Mouse (Mus musculus) megakaryocyte-erythroid progenitor cell, adult 5-6 weeks (primary cell): Measurements from ENCODE around the gene Ap2m1. TPM values are rescaled to one million over a fixed set of nuclear protein-coding genes. Genes with fewer than 3 reads are reported as not detected.

Experiments used
- ATAC-seq: replicated peaks from 2 replicates; pipeline ENCODE4 v1.8.0; 2016; ENCODE audit warnings: mild to moderate bottlenecking, inconsistent platforms; ENCODE audit not compliant: severe bottlenecking, poor library complexity, low FRiP score, low TSS enrichment
- total RNA-seq, 2 experiments: library from RNA; stranded (forward) in 1 of 2; stranded (reverse) in 1 of 2; fragments of 200-1000, 215-1000 nt in 1 of 2; fragments of >200 nt in 1 of 2; fragmentation: Nextera tagmentation in 1 of 2; gene quantifications; 2 replicates each; pipeline ENCODE4 v1.2.3; 2014 to 2017

The Ap2m1 gene
- total RNA-seq, 2 experiments from 2014 or later: 150 to 166 TPM

DNA sequence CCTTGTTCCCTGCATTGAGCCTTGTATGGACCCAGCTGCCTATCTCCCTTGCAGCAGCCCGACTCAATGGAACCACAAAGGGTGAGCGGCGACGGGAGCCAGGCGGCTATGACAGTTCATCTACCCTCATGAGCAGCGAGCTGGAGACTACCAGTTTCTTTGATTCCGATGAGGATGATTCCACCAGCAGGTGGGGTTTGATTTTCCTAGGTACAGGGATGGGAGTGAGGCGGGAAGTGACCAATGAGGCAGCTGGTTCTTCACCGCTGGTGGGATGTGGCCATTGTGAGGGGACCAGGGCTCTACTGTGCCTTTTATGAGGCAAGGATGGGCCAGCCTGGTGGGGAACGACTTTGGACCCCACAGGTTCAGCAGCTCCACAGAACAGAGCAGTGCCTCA, 11.4 kb upstream of the Ap2m1 start:
- ATAC-seq: no peak

DNA sequence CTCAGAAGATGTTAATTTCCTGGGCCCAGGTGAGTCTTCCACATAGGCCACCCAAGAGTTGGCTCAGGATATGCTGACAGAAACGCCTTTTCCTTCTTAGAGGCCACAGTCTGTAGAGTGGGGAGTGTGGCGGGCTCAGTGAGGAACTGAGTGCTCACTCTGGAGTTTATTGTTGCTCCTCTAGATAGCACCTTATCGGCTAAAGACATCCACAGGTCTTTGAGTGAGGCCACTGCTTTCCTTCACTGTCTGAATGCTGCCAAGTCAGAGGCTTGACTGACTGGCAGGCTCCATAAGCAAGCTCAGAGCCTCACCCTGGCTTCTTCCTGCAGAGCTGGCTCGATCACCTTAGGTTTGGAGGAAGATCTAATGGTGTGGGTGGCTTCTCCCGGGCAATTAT, 6.5 kb upstream of the Ap2m1 start:
- peak; percentile 83 for ATAC-seq

DNA sequence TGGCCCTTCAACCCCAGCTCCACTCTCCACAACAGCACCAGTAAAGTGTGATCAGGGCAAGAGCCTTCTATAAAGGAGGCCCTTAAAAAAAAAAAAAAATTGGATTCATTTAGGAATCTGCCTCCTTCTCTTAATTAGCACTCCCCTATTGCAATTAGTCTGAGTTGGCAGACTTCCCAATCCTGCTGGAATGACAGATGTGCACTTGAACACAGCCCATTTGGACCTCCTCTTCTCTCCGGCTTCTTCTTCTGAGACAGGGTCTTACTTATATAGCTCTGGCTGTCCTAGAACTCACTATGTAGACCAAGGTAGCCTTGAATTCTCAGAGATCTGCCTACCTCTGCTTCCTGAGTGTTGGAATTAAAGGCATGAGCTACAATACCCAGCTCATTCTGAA, 5.9 kb upstream of the Ap2m1 start:
- no peak for ATAC-seq

DNA sequence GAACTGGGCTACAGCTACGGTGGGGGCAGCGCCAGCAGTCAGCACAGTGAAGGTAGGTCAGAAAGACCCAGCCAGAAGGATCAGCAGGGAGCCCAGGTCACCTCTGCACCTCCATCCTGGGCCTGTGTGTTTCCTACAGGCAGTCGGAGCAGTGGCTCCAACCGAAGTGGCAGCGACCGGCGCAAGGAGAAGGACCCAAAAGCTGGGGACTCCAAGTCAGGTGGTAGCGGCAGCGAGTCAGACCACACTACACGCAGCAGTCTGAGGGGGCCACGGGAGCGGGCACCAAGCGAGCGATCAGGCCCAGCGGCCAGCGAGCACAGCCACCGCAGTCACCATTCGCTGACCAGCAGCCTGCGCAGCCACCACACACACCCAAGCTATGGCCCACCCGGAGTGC, 4.3 kb upstream of the Ap2m1 start:
- no peak for ATAC-seq

DNA sequence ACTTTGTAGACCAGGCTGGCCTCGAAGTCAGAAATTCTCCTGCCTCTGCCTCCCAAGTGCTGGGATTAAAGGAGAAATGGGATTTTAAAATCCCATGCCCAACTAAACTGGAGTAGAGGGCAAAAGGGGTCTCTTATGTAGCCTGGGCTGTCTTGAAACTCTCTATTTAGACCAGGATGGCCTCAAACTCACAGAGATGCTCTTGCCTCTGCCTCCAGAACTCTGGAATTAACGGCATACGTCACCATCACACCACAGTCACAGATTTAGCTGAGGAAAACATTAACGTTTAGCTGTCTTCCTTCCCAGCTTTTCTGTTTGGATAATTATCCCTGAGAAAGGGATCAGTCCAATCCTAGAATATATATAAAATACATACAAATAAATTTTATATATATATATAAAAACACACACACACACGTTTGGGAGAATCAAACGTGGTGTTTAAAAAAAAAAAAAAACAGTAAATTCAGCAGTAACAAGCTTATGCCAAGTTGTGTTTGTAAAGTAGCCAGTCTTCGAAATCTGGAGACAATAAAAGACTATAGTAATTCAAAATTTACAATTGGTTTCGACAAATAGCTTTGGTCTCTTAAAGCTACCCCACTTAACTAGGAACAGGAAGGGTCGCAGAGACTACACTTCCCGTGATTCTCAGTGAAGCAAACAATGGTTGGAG, 522 bp upstream of the Ap2m1 start:
- ATAC-seq: no peak

DNA sequence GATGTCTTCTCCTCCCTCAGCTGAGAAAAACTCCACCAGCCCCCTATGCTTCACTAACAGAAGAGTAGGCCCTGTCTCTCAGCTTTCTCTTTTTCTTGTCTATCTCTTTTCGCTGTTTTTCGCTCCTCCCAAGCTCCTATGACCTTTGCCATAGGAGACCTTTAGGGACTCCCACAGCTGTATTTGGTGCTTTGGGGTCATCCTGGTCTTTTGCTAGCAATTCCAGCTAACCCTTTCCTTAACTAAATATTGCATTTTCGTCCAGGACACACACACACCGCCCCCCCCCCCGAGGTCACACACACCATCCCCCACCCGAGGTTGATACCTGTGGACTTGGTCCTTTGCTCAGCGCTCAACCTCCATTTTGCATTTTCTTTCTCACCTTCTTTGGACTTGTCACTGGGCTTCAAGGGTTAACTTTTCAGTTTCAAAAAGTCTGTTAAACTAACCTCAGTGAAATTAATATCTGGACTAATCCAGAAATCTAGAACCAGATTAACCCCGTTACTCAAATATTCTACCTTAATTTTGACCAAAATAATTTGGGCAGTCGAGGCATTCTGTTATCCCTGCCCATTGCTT, 895 bp downstream of the Ap2m1 start:
- no peak for ATAC-seq

DNA sequence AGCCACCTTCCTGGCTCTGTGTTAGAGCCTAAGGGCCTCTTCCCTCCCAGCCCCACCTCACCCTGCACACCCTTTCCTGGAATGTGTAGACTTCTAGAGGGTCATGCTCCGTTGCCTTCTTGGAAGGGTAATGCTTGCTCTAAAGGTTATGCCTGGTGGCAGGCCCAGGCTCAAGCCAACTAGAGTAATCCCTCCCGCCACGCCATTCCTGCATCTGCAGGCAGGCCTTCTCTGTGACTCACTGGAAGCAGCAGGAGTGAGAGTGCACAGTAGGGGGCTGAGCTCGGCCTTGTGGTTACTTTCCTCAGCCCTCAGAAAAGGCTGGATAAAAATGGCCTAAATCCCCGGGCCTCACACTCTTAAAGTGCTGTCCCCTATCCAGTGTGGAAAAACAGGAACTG, 1.8 kb downstream of the Ap2m1 start:
- no peak for ATAC-seq

DNA sequence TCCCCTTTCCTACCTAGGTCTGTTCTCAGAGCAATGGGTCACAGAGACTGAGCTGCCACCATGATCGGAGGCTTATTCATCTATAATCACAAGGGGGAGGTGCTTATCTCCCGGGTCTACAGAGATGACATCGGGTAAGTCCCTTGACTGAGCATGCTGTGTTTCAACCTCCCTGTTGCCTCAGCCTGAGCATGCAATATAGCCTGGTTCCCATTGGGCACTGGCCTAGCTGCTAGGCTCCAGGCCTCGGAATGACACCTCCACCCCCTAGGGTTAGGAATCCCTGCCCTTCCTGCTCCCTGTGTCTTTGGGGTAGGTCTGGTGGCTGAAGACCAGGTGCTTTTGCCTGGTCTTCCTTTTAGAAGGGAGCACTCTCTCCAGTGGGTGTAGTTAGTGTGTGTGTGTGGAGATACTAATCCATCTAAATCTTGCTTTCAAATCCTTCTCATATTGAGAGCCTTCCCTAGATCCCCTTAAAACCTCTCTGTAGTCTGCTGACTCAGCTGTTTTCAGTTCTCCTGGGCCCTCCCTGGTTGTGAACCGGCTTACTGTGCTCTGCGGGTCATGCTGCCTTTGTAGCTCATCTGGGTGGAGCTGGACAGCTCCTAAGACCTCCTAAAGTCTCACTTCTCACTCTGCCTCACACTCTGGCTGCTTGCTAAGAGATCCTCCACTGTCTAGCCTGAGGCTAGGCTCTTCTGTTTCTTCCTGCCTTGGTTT, 2.5 kb downstream of the Ap2m1 start:
- no peak for ATAC-seq

DNA sequence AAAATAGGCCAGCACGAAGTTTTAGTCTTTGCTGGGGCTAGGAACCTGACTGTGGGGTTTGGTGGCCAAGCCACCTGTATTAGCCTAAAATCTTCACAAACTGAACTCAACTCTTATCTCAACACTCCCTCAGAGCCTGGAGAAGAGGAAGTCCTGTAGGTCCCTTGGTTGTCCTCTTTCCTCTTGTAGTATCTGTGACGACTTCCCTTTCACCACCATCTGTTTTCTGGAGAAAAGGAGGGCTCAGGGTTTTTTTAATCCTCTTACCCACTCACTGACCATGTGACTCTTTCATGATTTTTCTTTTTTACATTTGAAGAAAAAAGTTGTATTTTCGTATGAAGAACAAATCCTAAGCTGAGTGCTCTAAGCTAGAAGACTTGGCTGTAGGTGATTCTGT, 4.4 kb downstream of the Ap2m1 start:
- no peak for ATAC-seq

DNA sequence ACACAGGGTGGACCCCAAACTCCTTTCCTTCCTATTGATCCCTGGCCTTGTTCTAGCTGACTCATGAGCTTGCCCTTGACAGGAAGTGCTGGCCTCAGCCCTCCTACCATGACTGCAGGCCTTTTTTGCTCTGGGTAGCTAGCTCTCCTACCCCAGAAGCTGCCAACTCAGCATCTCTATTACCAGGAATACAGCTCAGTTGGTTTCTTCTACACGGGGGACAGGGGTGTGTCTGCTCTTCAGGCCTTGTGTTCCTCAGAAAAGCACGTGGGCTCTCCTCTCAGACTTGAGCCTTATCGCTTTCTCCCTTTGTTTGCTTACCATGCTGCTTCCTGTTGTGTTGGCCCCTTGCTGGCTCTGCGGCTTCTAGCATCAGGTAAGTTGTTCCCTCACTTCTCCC, 5.2 kb downstream of the Ap2m1 start:
- no peak for ATAC-seq

DNA sequence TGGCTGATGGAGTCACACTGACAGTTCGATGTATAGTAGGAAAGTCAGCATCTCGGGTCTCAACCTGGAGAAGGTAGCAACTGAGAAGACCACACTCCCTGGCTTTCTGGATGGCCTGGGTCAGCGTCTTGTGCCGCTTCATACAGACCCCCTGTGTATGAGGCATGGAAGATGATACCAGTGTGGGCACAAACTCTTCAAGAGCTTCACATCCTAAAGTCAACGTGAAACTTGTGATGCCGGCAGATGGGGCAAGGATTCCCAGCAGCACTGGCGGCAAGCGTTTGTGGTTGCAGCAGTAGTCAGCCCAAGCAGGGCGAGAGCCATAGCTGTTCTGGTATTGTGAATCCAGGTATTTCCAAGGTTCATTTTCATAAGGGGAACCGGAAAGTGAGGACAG, 10.4 kb downstream of the Ap2m1 start:
- no peak for ATAC-seq

DNA sequence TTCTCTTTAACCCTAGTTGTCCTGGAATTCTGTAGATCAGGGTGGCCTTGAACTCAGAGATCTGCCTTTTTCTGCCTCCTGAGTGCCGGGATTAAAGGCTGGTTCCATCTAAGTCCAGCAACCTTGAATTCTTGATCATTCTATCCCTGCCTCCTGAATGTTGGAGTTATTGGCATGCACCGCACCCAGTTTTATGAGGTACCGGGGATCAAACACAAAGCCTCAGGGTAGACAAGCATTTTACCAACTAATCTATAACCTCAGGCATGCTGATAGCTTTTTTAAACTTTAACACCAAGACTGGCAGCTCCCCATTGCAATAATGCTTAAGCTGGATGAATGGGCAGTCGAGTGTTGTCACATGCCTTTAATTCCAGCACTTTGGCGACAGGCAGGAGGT, 12.1 kb downstream of the Ap2m1 start:
- ATAC-seq: no peak

DNA sequence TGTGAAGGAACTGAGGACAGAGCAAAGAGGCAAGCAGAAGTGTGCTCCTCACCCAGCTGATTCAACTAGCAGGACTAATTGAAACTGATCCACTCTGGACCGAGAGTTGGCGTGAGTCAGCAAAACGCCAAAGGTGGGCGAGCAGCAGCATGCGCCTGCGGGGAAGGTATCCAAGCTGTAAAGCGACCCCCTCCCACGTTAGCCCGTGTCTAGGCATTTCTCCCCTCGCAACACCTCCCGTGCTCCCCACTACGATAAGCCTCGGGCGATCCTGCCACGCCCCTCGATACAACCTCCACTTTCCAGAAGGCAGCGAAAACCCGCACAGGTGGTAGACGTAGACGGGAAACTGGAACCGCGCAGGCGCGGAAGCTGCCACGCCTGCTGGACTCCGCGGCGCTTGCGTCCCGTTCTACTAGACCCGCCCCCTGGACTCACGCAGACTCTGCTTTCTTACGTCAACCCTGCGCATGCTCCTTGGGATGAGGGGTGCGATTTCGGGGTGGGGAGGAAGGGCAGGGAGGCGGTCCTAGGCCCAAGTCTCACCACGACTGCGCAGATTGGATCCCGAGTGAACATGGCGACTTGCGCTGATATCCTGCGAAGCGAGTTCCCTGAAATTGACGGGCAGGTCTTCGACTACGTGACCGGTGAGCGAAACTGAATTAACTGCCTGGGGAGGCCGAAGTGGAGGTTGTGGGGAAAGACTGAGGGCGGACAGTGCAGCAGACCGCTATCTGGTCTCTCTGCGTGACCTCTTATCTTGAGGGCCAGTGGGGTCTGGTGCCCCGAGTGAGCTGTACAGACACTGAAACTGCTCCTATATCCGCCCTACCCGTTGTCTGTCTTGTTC, 13.0 kb downstream of the Ap2m1 start, which contains the start of gene Abcf3:
Abcf3 (plus strand) TSS at position 482 of the 853 bp plus-strand sequence.
- ATAC-seq: peak; percentile 98

DNA sequence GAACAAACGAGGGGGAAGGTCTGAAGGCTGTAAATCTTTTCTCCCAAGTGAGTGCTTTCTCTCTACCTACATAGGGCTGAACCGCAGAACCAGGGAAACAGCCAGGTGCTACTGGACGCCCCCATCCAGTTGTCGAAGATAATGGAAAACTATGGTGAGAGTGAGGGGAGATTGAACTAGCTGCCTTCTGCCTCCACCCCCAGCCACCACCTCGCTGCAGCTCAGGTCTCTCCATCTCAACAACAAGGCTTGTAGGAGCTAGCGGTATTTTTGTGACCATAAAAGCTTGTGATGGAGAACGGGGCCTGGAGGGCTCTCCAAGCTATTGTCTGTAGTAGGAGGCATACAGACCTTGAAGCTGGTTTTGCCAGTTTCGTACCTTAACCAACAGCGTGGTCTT, 13.9 kb downstream of the Ap2m1 start:
- ATAC-seq: no peak

DNA sequence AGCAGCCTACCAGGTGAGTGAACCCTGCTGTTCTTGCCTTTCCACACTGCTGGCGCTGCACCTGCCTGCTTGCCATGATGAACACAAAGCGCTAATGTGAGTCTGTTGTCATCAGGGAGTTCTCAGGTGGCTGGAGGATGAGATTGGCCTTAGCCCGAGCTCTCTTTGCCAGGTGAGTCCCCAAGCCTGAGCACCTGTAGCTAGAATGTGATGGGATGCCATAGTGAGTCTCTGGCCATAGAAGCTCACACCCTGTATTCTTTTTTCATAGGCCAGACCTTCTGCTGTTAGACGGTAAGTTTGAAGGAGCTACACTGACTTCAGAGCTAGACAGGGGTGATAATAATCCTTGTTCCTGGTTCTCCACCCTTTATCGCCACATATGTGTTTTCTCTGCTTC, 16.4 kb downstream of the Ap2m1 start:
- no peak for ATAC-seq

DNA sequence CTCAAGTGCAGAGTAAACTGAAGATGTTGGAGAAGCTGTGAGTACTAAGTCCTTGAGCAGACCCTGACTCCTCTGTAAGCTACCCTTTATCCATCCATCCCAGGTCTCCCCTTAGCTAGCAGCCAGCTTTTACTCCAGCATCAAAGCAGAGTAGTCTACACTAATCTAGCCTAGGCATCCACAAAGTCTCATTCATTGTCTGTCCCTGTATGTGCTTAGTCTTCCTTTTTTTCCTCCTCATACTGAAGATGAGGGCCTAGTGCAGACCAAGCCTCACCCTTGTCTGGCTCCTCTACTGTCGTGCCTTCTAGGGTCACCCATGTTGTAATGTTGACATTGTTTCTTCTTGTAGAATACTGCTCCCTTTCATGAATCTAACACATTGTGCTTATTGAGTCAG, 17.3 kb downstream of the Ap2m1 start:
- no peak for ATAC-seq

DNA sequence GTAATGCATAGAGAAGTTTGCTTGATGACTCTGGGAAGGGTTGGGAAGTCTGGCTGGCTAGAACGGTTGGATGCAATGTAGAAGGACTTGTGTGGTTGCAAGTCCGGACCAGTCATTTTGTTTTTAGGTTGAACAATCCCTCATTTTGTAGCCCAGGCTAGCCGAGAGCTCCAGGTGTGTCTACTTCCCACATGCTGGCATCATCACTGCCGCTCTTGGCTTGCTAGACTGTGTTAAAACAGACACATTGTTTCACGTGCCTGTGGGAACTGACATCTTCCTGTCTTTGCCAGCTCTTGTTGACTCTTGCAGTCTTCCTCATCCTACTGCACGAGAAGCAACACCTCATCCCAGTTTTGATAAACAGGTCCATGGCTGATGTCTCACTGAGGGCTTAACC, 19.7 kb downstream of the Ap2m1 start:
- no peak for ATAC-seq

DNA sequence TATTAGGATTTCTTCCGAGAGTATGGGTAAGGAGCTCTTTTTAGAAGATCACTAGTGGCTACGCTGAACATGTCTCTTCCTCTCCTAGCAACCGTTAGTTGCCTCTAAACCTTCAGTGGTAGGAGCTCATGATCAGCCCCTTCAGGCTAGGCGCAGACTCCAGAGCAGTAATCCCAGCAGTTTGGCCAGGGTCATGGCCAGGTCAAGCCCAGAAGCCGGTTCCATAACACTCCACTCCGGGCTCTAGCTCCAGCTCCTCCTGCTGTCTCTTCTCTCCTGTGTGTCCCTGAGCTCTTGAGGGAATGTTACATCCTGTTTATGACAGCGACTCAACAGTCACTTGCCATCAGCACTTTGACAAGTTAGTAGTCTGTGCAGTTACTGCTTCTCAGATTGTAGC, 22.1 kb downstream of the Ap2m1 start:
- no peak for ATAC-seq

DNA sequence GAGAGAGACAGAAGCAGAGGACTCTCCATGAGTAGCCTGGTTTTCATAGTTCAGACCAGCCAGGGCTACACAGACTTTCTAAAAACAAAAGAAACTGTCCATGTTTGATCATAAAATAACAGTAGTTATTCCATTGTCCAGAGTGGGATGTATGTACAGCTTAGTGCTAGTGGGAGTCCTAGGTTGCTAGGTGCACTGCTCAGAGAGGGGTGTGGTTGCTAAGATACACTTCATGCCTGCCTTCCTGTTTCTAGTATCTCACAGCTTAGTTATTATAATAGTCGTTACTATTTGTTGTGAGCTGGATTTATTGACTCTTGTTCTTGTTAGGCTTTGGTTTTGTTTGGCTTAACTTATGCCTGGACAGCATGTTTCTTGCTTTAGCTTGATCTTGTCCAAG, 29.8 kb downstream of the Ap2m1 start:
- no peak for ATAC-seq

DNA sequence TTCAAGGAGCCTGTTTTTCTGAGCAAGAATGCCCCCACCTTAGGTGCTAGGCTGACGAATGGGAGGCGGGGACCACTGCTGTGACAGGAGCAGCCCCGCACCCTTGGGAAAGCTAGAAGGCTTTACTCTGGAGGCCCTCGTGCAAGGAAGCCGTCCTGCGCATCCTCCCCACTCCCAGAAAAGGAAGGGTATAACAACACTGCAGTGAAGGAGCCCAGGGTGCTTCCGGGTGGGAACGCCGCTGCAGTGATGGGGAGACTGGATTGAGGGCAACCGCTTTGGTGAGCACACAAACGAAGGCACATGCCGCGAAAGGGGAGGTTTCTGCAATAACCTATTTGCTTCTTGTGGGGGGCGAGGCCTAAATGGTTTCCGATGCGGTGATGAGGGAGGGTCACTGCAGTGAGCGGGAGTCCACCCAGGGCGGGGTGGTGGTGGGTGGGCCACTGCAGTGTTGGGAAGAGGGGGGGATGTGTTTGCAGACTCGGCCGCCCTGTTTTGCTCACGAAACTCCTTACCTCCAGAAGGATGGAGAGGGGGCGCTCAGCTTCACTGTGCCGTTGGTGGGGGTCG, 54.2 kb downstream of the Ap2m1 start, which contains the start of gene Vwa5b2:
Vwa5b2 (plus strand) TSS at position 106 of the 573 bp plus-strand sequence.
- ATAC-seq: no peak
